Mouse (Mus musculus) limb, embryonic 13.5 days (tissue): ENCODE data around the gene Mrpl14. TPM values are rescaled to one million over a fixed set of nuclear protein-coding genes. Genes with fewer than 3 reads are reported as not detected.

Experiments used
- ATAC-seq: fragments of 200-750 bp; cut with Nextera tagmentation; 2 replicates; pipeline ENCODE4 v1.8.0; 2017; ENCODE audit warnings: low read depth, moderate number of reproducible peaks, moderate TSS enrichment; ENCODE audit not compliant: low FRiP score
- H3K27ac ChIP-seq: fragments of 300-500 bp; sonication (generic); 2 replicates; pipeline ENCODE4 v1.5.1; 2015; ENCODE audit warnings: inconsistent platforms, mild to moderate bottlenecking, moderate library complexity
- H3K27me3 ChIP-seq: fragments of 300-500 bp; sonication (generic); 2 replicates; pipeline ENCODE4 v1.6.1; 2015; ENCODE audit warnings: mild to moderate bottlenecking, inconsistent platforms
- H3K36me3 ChIP-seq: fragments of 300-500 bp; sonication (generic); 2 replicates; pipeline ENCODE4 v1.6.1; 2015; ENCODE audit warnings: inconsistent platforms, mild to moderate bottlenecking, moderate library complexity
- H3K4me1 ChIP-seq: fragments of 300-500 bp; sonication (generic); 2 replicates; pipeline ENCODE4 v1.6.1; 2015; ENCODE audit warnings: inconsistent platforms
- H3K4me2 ChIP-seq: fragments of 300-500 bp; sonication (generic); replicated peaks from 2 replicates; pipeline ENCODE4 v1.6.1; 2015; ENCODE audit warnings: inconsistent platforms, mild to moderate bottlenecking, moderate library complexity
- H3K4me3 ChIP-seq: fragments of 300-500 bp; sonication (generic); 2 replicates; pipeline ENCODE4 v1.5.1; 2015; ENCODE audit warnings: moderate library complexity, mild to moderate bottlenecking, inconsistent platforms
- H3K9ac ChIP-seq: fragments of 300-500 bp; sonication (generic); 2 replicates; pipeline ENCODE4 v1.6.1; 2015; ENCODE audit warnings: mild to moderate bottlenecking, inconsistent platforms
- H3K9me3 ChIP-seq: fragments of 300-500 bp; sonication (generic); 2 replicates; pipeline ENCODE4 v1.6.1; 2016; ENCODE audit warnings: inconsistent platforms
- WGBS: fragments of 180-500 bp; shearing (Covaris S2); methylation state at CpG from one replicate; pipeline ENCODE4 v1.1.7; 2015; 5-methylcytosine and 5-hydroxymethylcytosine counted together
- polyA plus RNA-seq: library from polyadenylated mRNA; unstranded; fragments of >200 nt; fragmentation: Nextera tagmentation; extraction: Ambion mirVana; gene quantifications from 2 replicates; pipeline ENCODE4 v1.2.1, GENCODE M21; 2015

Mrpl14 gene
- polyA plus RNA-seq, 1 experiment from 2014 or later: 140 TPM

GRCm38 (mm10) chr17:45692159-45692558, 6.0 kb downstream of the Mrpl14 start:
- 75% methylated on average over 5 of the region's 5 CpGs for WGBS
- no peaks in the 10 kb centered on the region for H3K9me3 ChIP-seq
- peaks cover 11% of the 10 kb centered on the region for H3K36me3 ChIP-seq
- no peaks in the 10 kb centered on the region for H3K27me3 ChIP-seq
- no peak overlapping the region for H3K4me3 ChIP-seq
- no peak overlapping the region for H3K27ac ChIP-seq
- no peak overlapping the region for H3K4me2 ChIP-seq
- ATAC-seq: no peak
- H3K9ac ChIP-seq: no peak overlapping the region
- H3K4me1 ChIP-seq: peaks cover 14% of the 10 kb centered on the region

- no peak overlapping the region for H3K4me2 ChIP-seq
- no peak overlapping the region for H3K27ac ChIP-seq
- 0 out of 2 replicates have a peak, but pooled peaks cover 6% of the 10 kb centered on the region for H3K4me1 ChIP-seq
- H3K4me3 ChIP-seq: no peak overlapping the region
- H3K9ac ChIP-seq: no peak overlapping the region
- H3K9me3 ChIP-seq: no peaks in the 10 kb centered on the region
- peaks cover 23% of the 10 kb centered on the region for H3K36me3 ChIP-seq
- no peak for ATAC-seq
- H3K27me3 ChIP-seq: no peaks in the 10 kb centered on the region
- WGBS: 82% methylated on average over 18 of the region's 18 CpGs
Measured at GRCm38 (mm10) chr17:45693812-45694565, 7.9 kb downstream of the Mrpl14 start.

- Histone ChIP-seq H3K4me1 (peaks cover 10% of the 10 kb centered on the region; the same call in 1 of the 2 replicates), H3K27me3 (no peaks in the 10 kb centered on the region), H3K4me3 (no peak overlapping the region), H3K27ac (no peak overlapping the region), H3K36me3 (peaks cover 25% of the 10 kb centered on the region), H3K9me3 (no peaks in the 10 kb centered on the region), H3K9ac (no peak overlapping the region), H3K4me2 (no peak overlapping the region)
- ATAC-seq: no peak
- 74% methylated on average over 23 of the region's 23 CpGs for WGBS
Measured at GRCm38 (mm10) chr17:45695227-45696120, 9.4 kb downstream of the Mrpl14 start.

GRCm38 (mm10) chr17:45696981-45697380, 10.9 kb downstream of the Mrpl14 start:
- 90% methylated on average over 9 of the region's 9 CpGs for WGBS

GRCm38 (mm10) chr17:45698368-45698767, 12.2 kb downstream of the Mrpl14 start:
- Histone ChIP-seq H3K4me2 (no peak overlapping the region), H3K4me3 (no peak overlapping the region), H3K4me1 (peaks cover 10% of the 10 kb centered on the region), H3K36me3 (peaks cover 25% of the 10 kb centered on the region), H3K27me3 (no peaks in the 10 kb centered on the region), H3K9ac (no peak overlapping the region), H3K27ac (no peak overlapping the region), H3K9me3 (no peaks in the 10 kb centered on the region)
- WGBS: 86% methylated on average over 6 of the region's 6 CpGs
- ATAC-seq: no peak

More at GRCm38 (mm10) chr17:45696981-45697380, 10.9 kb downstream of the Mrpl14 start:
- Histone ChIP-seq H3K9me3 (no peaks in the 10 kb centered on the region), H3K4me1 (peaks cover 16% of the 10 kb centered on the region), H3K4me2 (no peak overlapping the region), H3K4me3 (no peak overlapping the region), H3K27me3 (no peaks in the 10 kb centered on the region), H3K9ac (no peak overlapping the region), H3K36me3 (peaks cover 25% of the 10 kb centered on the region), H3K27ac (no peak overlapping the region)
- ATAC-seq: no peak

- H3K27me3 ChIP-seq: no peaks in the 10 kb centered on the region
- H3K36me3 ChIP-seq: peaks cover 25% of the 10 kb centered on the region
- no peak overlapping the region for H3K4me2 ChIP-seq
- no peak overlapping the region for H3K4me3 ChIP-seq
- H3K4me1 ChIP-seq: peaks cover 10% of the 10 kb centered on the region
- no peak overlapping the region for H3K27ac ChIP-seq
- 80% methylated on average over 3 of the region's 3 CpGs for WGBS
- no peaks in the 10 kb centered on the region for H3K9me3 ChIP-seq
- no peak overlapping the region for H3K9ac ChIP-seq
- no peak for ATAC-seq
Measured at GRCm38 (mm10) chr17:45699039-45699740, 13.1 kb downstream of the Mrpl14 start.

- WGBS: 48% methylated on average over 9 of the region's 16 CpGs
- no peak overlapping the region for H3K27ac ChIP-seq
- ATAC-seq: no peak
Measured at GRCm38 (mm10) chr17:45700496-45701235, 14.5 kb downstream of the Mrpl14 start.

GRCm38 (mm10) chr17:45701236-45701591, 15.1 kb downstream of the Mrpl14 start:
- peaks cover 24% of the 10 kb centered on the region for H3K36me3 ChIP-seq
- no peak for ATAC-seq
- H3K4me3 ChIP-seq: no peak overlapping the region
- H3K27me3 ChIP-seq: no peaks in the 10 kb centered on the region
- H3K9ac ChIP-seq: no peak overlapping the region
- peaks cover 10% of the 10 kb centered on the region for H3K4me1 ChIP-seq
- no peaks in the 10 kb centered on the region for H3K9me3 ChIP-seq
- no peak overlapping the region for H3K4me2 ChIP-seq
- WGBS: 67% methylated on average over 9 of the region's 9 CpGs
- no peak overlapping the region for H3K27ac ChIP-seq

More at GRCm38 (mm10) chr17:45700496-45701235, 14.5 kb downstream of the Mrpl14 start:
- Histone ChIP-seq H3K4me3 (no peak overlapping the region), H3K9me3 (no peaks in the 10 kb centered on the region), H3K4me2 (no peak overlapping the region), H3K9ac (no peak overlapping the region), H3K36me3 (peaks cover 25% of the 10 kb centered on the region), H3K27me3 (no peaks in the 10 kb centered on the region), H3K4me1 (peaks cover 10% of the 10 kb centered on the region)

- H3K9ac ChIP-seq: no peak overlapping the region
- no peak overlapping the region for H3K4me2 ChIP-seq
- WGBS: 50% methylated on average over 4 of the region's 4 CpGs
- no peak overlapping the region for H3K4me3 ChIP-seq
- H3K36me3 ChIP-seq: peaks cover 14% of the 10 kb centered on the region
- no peaks in the 10 kb centered on the region for H3K27me3 ChIP-seq
- no peak overlapping the region for H3K27ac ChIP-seq
- no peaks in the 10 kb centered on the region for H3K9me3 ChIP-seq
- no peak for ATAC-seq
- H3K4me1 ChIP-seq: peaks cover 10% of the 10 kb centered on the region
Measured at GRCm38 (mm10) chr17:45702254-45702653, 16.1 kb downstream of the Mrpl14 start.

- ATAC-seq: no peak
- Histone ChIP-seq H3K4me3 (no peak overlapping the region), H3K9ac (no peak overlapping the region), H3K4me2 (no peak overlapping the region), H3K9me3 (no peaks in the 10 kb centered on the region), H3K27me3 (no peaks in the 10 kb centered on the region), H3K36me3 (peaks cover 7% of the 10 kb centered on the region), H3K27ac (no peak overlapping the region), H3K4me1 (peaks cover 10% of the 10 kb centered on the region)
- WGBS: 51% methylated on average over 7 of the region's 7 CpGs
Measured at GRCm38 (mm10) chr17:45703187-45703586, 17.1 kb downstream of the Mrpl14 start.

GRCm38 (mm10) chr17:45706796-45707195, 20.7 kb downstream of the Mrpl14 start:
- Histone ChIP-seq H3K27me3 (no peaks in the 10 kb centered on the region), H3K4me2 (no peak overlapping the region), H3K4me1 (no peaks in the 10 kb centered on the region), H3K36me3 (no peaks in the 10 kb centered on the region), H3K4me3 (no peak overlapping the region), H3K9ac (no peak overlapping the region), H3K27ac (no peak overlapping the region), H3K9me3 (no peaks in the 10 kb centered on the region)
- no peak for ATAC-seq
- WGBS: 58% methylated on average over 5 of the region's 5 CpGs
